ENCODE assay signal across 18 mouse cellular contexts in genomic region chr10:87868349-87869053, GRCm38 (mm10). TPM values are rescaled to one million over a fixed set of nuclear protein-coding genes. Genes with fewer than 3 reads are reported as not detected.
DNase-seq lines count a peak whose midpoint lies in the region; ATAC-seq lines count a peak whose summit lies in the region.
"Had no signal": no experiment of that assay in that cellular context is flagged by ENCODE, and none has a peak within 500 bp of the region (broad histone marks: within the 10 kb centered on the region; RNA-seq: fewer than 3 reads in every experiment).

No protein-coding gene starts in this region.

- no peaks in the 10 kb centered on the region for H3K4me1 ChIP-seq in midbrain, embryonic 11.5 days (ENCODE audit: control insufficient read depth, insufficient read depth, low read length)
- H3K4me1 ChIP-seq in midbrain, embryonic 14.5 days (ENCODE audit: control insufficient read depth, insufficient read depth, low read length): no peaks in the 10 kb centered on the region
- peaks cover 61% of the 10 kb centered on the region for H3K4me1 ChIP-seq in embryonic facial prominence, embryonic 13.5 days
- peaks cover 70% of the 10 kb centered on the region for H3K4me1 ChIP-seq in limb, embryonic 12.5 days (replicated peaks)

- 64% methylated on average over 9 of the region's 9 CpGs for WGBS in midbrain, embryonic 11.5 days
- 72% methylated on average over 9 of the region's 9 CpGs for WGBS in midbrain, embryonic 14.5 days
- 22% methylated on average over 9 of the region's 9 CpGs for WGBS in embryonic facial prominence, embryonic 13.5 days
- 14% methylated on average over 9 of the region's 9 CpGs for WGBS in limb, embryonic 12.5 days

- no peak overlapping the region for H3K4me3 ChIP-seq in midbrain, embryonic 11.5 days (ENCODE audit: low read depth, low read length)
- H3K4me3 ChIP-seq in midbrain, embryonic 14.5 days (replicated peaks; ENCODE audit: low read depth, low read length): no peak overlapping the region
- no peak overlapping the region for H3K4me3 ChIP-seq in embryonic facial prominence, embryonic 13.5 days
- H3K4me3 ChIP-seq in limb, embryonic 12.5 days (replicated peaks): no peak overlapping the region
- H3K4me3 ChIP-seq: heart, embryonic 12.5 days; hindbrain, embryonic 10.5 days had no signal

- no peaks in the 10 kb centered on the region for H3K36me3 ChIP-seq in midbrain, embryonic 11.5 days (ENCODE audit: control insufficient read depth, insufficient read depth, low read length)
- no peaks in the 10 kb centered on the region for H3K36me3 ChIP-seq in midbrain, embryonic 14.5 days (ENCODE audit: control insufficient read depth, insufficient read depth, low read length)
- no peaks in the 10 kb centered on the region; the same call in 1 of the 2 replicates for H3K36me3 ChIP-seq in embryonic facial prominence, embryonic 13.5 days
- H3K36me3 ChIP-seq in limb, embryonic 12.5 days: no peaks in the 10 kb centered on the region
- H3K36me3 ChIP-seq: hindbrain, embryonic 10.5 days had no signal

- ATAC-seq in midbrain, embryonic 11.5 days (ENCODE audit: low FRiP score): no peak
- ATAC-seq in midbrain, embryonic 14.5 days (ENCODE audit: low FRiP score, low TSS enrichment): no peak
- no peak for ATAC-seq in embryonic facial prominence, embryonic 13.5 days (ENCODE audit: insufficient number of reproducible peaks, insufficient read depth, low FRiP score, low TSS enrichment, low read depth)
- 0 out of 2 replicates have a peak, but pooled peaks have one; percentile 35 for ATAC-seq in limb, embryonic 12.5 days (ENCODE audit: insufficient number of reproducible peaks, insufficient read depth, low FRiP score, low TSS enrichment, low read depth)
- ATAC-seq: forebrain, embryonic 14.5 days; hindbrain, embryonic 16.5 days had no signal

- DNase-seq in midbrain, embryonic 11.5 days (ENCODE audit: low spot score, missing footprints): peak; percentile 80
- DNase-seq in midbrain, embryonic 14.5 days: no peak
- no peak for DNase-seq in right cerebral cortex, postnatal 10 days (ENCODE audit: low spot score in 2 of 2)
- no peak for DNase-seq in lung, postnatal 10 days
- no peak for DNase-seq in right cerebral cortex, postnatal 25 days
- DNase-seq: adrenal gland, adult 2 months; adrenal gland, postnatal 25 days; cerebellum, adult 18-20 months; cerebellum, adult 9-11 months; cerebellum, postnatal 36 days; gastrocnemius, postnatal 14 days; kidney, adult 11 months had no signal

- no peak overlapping the region for H3K27ac ChIP-seq in midbrain, embryonic 11.5 days (ENCODE audit: low read depth, low read length)
- H3K27ac ChIP-seq in midbrain, embryonic 14.5 days (replicated peaks; ENCODE audit: low read depth, low read length): no peak overlapping the region
- H3K27ac ChIP-seq in embryonic facial prominence, embryonic 13.5 days: peak overlapping the region; percentile 4; the same call in 1 of the 2 replicates
- H3K27ac ChIP-seq in limb, embryonic 12.5 days: no peak overlapping the region
- H3K27ac ChIP-seq: hindbrain, embryonic 10.5 days had no signal

- H3K9me3 ChIP-seq in midbrain, embryonic 11.5 days (ENCODE audit: control insufficient read depth, low read length): no peaks in the 10 kb centered on the region
- no peaks in the 10 kb centered on the region for H3K9me3 ChIP-seq in midbrain, embryonic 14.5 days (ENCODE audit: control insufficient read depth, low read length)
- no peaks in the 10 kb centered on the region for H3K9me3 ChIP-seq in embryonic facial prominence, embryonic 13.5 days
- H3K9me3 ChIP-seq in limb, embryonic 12.5 days: no peaks in the 10 kb centered on the region
- H3K9me3 ChIP-seq: heart, embryonic 12.5 days; hindbrain, embryonic 10.5 days had no signal

- no peak overlapping the region for H3K4me2 ChIP-seq in midbrain, embryonic 11.5 days
- no peak overlapping the region for H3K4me2 ChIP-seq in midbrain, embryonic 14.5 days (ENCODE audit: low read length)
- H3K4me2 ChIP-seq in embryonic facial prominence, embryonic 13.5 days: 0 out of 2 replicates have a peak overlapping the region, but pooled peaks have one; percentile 11
- peak overlapping the region; percentile 26 for H3K4me2 ChIP-seq in limb, embryonic 12.5 days
- H3K4me2 ChIP-seq: heart, embryonic 12.5 days had no signal

- H3K27me3 ChIP-seq in midbrain, embryonic 11.5 days (ENCODE audit: control insufficient read depth, insufficient read depth, low read length): no peaks in the 10 kb centered on the region
- H3K27me3 ChIP-seq in midbrain, embryonic 14.5 days (ENCODE audit: control insufficient read depth, insufficient read depth, low read length): no peaks in the 10 kb centered on the region
- no peaks in the 10 kb centered on the region; the same call in 1 of the 2 replicates for H3K27me3 ChIP-seq in embryonic facial prominence, embryonic 13.5 days
- H3K27me3 ChIP-seq in limb, embryonic 12.5 days: peaks cover 49% of the 10 kb centered on the region
- H3K27me3 ChIP-seq: heart, embryonic 12.5 days had no signal

- H3K9ac ChIP-seq in midbrain, embryonic 11.5 days (ENCODE audit: low read length): no peak overlapping the region
- no peak overlapping the region for H3K9ac ChIP-seq in midbrain, embryonic 14.5 days (replicated peaks; ENCODE audit: low read length)
- H3K9ac ChIP-seq in embryonic facial prominence, embryonic 13.5 days: no peak overlapping the region
- H3K9ac ChIP-seq in limb, embryonic 12.5 days (replicated peaks): no peak overlapping the region
- H3K9ac ChIP-seq: heart, embryonic 12.5 days had no signal

RNA-seq across cellular contexts. Expression of gene Igf1, which starts 10.4 kb away (rescaled TPM):
- polyA plus RNA-seq in midbrain, embryonic 11.5 days (2014; fragmentation: Nextera tagmentation; extraction: Ambion mirVana): 16.7 and 20.8 TPM in 2 replicates
- 9.7 and 10.4 TPM in 2 replicates for polyA plus RNA-seq in midbrain, embryonic 14.5 days (2014; fragmentation: Nextera tagmentation; extraction: Ambion mirVana)
- 70.6 and 74.3 TPM in 2 replicates for polyA plus RNA-seq in embryonic facial prominence, embryonic 13.5 days (2015; fragmentation: Nextera tagmentation; extraction: Ambion mirVana)
- polyA plus RNA-seq in limb, embryonic 12.5 days (2016; fragmentation: Nextera tagmentation; extraction: Ambion mirVana): 23.8 and 28.7 TPM in 2 replicates

Comparison
In these comparisons a context has a peak if more than half of its experiments do, and no peak if none do; other contexts are left out.
1. H3K4me2 ChIP-seq: peak in embryonic facial prominence, embryonic 13.5 days (single experiment) and limb, embryonic 12.5 days (single experiment); none in midbrain, embryonic 11.5 days (single experiment) and midbrain, embryonic 14.5 days (single experiment).